Mouse (Mus musculus) cerebellum, postnatal 4 days (tissue): ENCODE data around the gene Kirrel3.

ENCODE experiments used
- DNase-seq, 2 experiments: peaks; one replicate each; pipeline ENCODE4 v3.0.0; 2022; ENCODE audit warnings: low spot score in 2 of 2, mixed read lengths in 1 of 2

Kirrel3 gene

GRCm38 (mm10) chr9:34980516-34981265 lies 495.0 kb downstream of the Kirrel3 start:
- DNase-seq = no peak

GRCm38 (mm10) chr9:34983513-34984462 lies 498.1 kb downstream of the Kirrel3 start:
- no peak for DNase-seq

GRCm38 (mm10) chr9:34986156-34986555 lies 500.5 kb downstream of the Kirrel3 start:
- DNase-seq = peak in 1 of 2 experiments; percentile 52

GRCm38 (mm10) chr9:34987422-34988148 lies 501.9 kb downstream of the Kirrel3 start:
- no peak for DNase-seq

GRCm38 (mm10) chr9:34988683-34989082 lies 503.0 kb downstream of the Kirrel3 start:
- no peak for DNase-seq

- DNase-seq = no peak
Measured at GRCm38 (mm10) chr9:34992201-34992600, 506.5 kb downstream of the Kirrel3 start.

GRCm38 (mm10) chr9:34993467-34994211 lies 507.9 kb downstream of the Kirrel3 start:
- peak; percentile 66 to 84 for DNase-seq

- DNase-seq = no peak
Measured at GRCm38 (mm10) chr9:34995078-34995477, 509.4 kb downstream of the Kirrel3 start.

GRCm38 (mm10) chr9:34995660-34996378 lies 510.1 kb downstream of the Kirrel3 start:
- DNase-seq = no peak

GRCm38 (mm10) chr9:34997880-34998865 lies 512.5 kb downstream of the Kirrel3 start:
- no peak for DNase-seq

GRCm38 (mm10) chr9:35004113-35004512 lies 518.4 kb downstream of the Kirrel3 start:
- DNase-seq = no peak

- no peak for DNase-seq
Measured at GRCm38 (mm10) chr9:35007697-35008341, 522.1 kb downstream of the Kirrel3 start.

GRCm38 (mm10) chr9:35016762-35017161 lies 531.1 kb downstream of the Kirrel3 start:
- no peak for DNase-seq

GRCm38 (mm10) chr9:35017563-35017962 lies 531.9 kb downstream of the Kirrel3 start:
- DNase-seq = peak in 1 of 2 experiments; percentile 30

- peak in 1 of 2 experiments; percentile 25 for DNase-seq
Measured at GRCm38 (mm10) chr9:35018056-35018455, 532.4 kb downstream of the Kirrel3 start.

GRCm38 (mm10) chr9:35019372-35019771 lies 533.7 kb downstream of the Kirrel3 start:
- peak in 1 of 2 experiments; percentile 80 for DNase-seq

- no peak for DNase-seq
Measured at GRCm38 (mm10) chr9:35020015-35020653, 534.4 kb downstream of the Kirrel3 start.

GRCm38 (mm10) chr9:35021744-35022143 lies 536.0 kb downstream of the Kirrel3 start:
- DNase-seq = no peak
